Mouse (Mus musculus): Measurements from ENCODE around the gene Patl2. TPM values are rescaled to one million over a fixed set of nuclear protein-coding genes. Genes with fewer than 3 reads are reported as not detected.

Patl2 gene
- total and polyA plus RNA-seq, 2 experiments from 2014 or later, result 0.05 TPM; not detected in 1

DNA sequence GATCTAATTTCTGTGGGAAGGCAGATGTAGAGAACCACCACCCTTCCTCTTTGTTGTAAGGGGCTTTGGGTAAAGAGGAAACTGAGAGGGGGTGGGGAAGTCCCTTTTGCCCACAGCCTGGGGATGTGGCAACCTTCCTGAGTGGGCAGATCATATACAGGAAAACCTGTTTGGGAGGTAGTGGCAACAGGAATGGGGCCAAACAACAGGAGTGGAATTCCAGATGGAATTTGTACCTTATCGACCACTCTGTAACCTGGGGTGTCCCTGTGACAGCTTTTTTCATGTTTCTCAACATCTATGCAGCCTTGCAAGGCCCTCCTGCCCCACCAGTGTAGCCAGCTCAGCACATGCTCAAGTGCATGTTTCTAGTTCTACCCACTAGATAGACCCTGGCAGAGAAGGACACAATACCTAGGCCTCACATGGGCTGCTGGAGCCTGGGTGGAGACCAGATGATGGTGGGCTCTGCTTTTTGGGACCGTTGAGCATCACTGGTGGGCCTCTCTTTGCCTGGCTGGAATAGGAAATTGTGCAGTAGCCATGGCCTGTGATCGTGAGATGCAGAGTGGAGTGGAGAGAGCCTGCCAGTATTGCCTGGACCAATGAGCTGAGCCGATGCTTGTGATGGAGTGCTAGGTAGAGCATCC is 29.8 kb downstream of the Patl2 start:
- 78% methylated on average over 4 of the region's 4 CpGs for WGBS
- Histone ChIP-seq H3K27ac (ENCODE audit: low read depth) (no peak overlapping the region), H3K36me3 (replicated peaks; ENCODE audit: control insufficient read depth, insufficient read depth, low read length) (peaks cover 25% of the 10 kb centered on the region), H3K4me1 (ENCODE audit: control insufficient read depth, insufficient read depth) (peaks cover 2% of the 10 kb centered on the region), H3K9ac (replicated peaks; ENCODE audit: low read depth, low read length) (no peak overlapping the region), H3K27me3 (ENCODE audit: control insufficient read depth, insufficient read depth, low read length) (no peaks in the 10 kb centered on the region), H3K4me3 (ENCODE audit: low read depth, low read length) (no peak overlapping the region), H3K9me3 (replicated peaks; ENCODE audit: control insufficient read depth, low read length) (no peaks in the 10 kb centered on the region), H3K4me2 (ENCODE audit: low read depth, low read length) (no peak overlapping the region)
- no peak for ATAC-seq (ENCODE audit: insufficient read depth, low read depth)
- DNase-seq (ENCODE audit: low spot score), result no peak
- TF ChIP-seq CTCF (IDR thresholded peaks at IDR 0.05; ENCODE audit: low read depth) (no peak), EP300 (IDR thresholded peaks at IDR 0.05; ENCODE audit: low read depth) (no peak)

DNA sequence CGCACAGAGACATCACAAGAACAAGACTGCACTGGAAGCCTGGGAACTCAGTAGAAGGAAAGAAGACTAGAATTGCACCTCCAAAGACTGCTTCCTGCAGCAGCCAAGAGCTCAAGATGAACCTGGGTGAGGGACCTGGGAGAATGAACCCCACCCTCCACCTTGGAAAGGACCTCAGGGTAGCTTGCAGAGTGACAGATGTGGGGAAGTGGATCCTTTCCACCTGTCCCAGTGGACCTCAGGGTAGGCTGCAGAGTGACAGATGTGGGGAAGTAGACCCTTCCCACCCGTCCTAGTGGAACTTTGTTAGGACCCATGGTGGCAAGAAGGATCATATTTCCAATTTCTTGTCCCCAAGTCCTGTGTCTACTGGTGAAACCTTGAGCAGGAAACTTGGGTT is 30.7 kb downstream of the Patl2 start:
- H3K4me2 ChIP-seq (ENCODE audit: low read depth, low read length), result no peak overlapping the region
- no peak for ATAC-seq (ENCODE audit: insufficient read depth, low read depth)
- 71% methylated on average over 2 of the region's 2 CpGs for WGBS

DNA sequence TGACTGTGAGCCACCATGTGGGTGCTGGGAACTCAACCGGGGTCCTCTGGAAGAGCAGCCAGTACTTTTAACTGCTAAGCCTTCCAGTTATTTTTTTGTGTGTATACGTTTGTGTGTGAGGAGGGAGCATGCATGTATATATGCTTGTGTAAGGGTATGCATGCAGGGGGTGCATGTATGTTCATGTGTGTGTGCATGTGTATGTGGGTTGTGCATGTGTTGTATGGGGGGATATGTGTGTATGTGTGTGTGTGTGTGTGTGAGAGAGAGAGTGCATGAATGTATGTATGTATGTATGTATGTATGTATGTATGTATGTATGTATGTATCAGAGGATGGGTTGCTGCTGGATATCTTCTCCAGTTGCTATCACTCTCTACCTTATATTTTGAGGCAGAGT is 31.5 kb downstream of the Patl2 start:
- Histone ChIP-seq H3K27me3 (ENCODE audit: control insufficient read depth, insufficient read depth, low read length) (no peaks in the 10 kb centered on the region), H3K9ac (replicated peaks; ENCODE audit: low read depth, low read length) (no peak overlapping the region), H3K4me3 (ENCODE audit: low read depth, low read length) (no peak overlapping the region), H3K4me1 (ENCODE audit: control insufficient read depth, insufficient read depth) (no peaks in the 10 kb centered on the region), H3K27ac (ENCODE audit: low read depth) (no peak overlapping the region), H3K9me3 (replicated peaks; ENCODE audit: control insufficient read depth, low read length) (no peaks in the 10 kb centered on the region), H3K4me2 (ENCODE audit: low read depth, low read length) (no peak overlapping the region), H3K36me3 (replicated peaks; ENCODE audit: control insufficient read depth, insufficient read depth, low read length) (peaks cover 30% of the 10 kb centered on the region)
- DNase-seq (ENCODE audit: low spot score), result no peak
- no peak for ATAC-seq (ENCODE audit: insufficient read depth, low read depth)
- 93% methylated on average over 2 of the region's 2 CpGs for WGBS
- no peak for TF ChIP-seq CTCF (IDR thresholded peaks at IDR 0.05; ENCODE audit: low read depth)
- no peak for TF ChIP-seq EP300 (IDR thresholded peaks at IDR 0.05; ENCODE audit: low read depth)

More for the DNA sequence above, 30.7 kb downstream of the Patl2 start:
- peaks cover 30% of the 10 kb centered on the region for H3K36me3 ChIP-seq (replicated peaks; ENCODE audit: control insufficient read depth, insufficient read depth, low read length)
- no peaks in the 10 kb centered on the region for H3K9me3 ChIP-seq (replicated peaks; ENCODE audit: control insufficient read depth, low read length)
- H3K4me1 ChIP-seq (ENCODE audit: control insufficient read depth, insufficient read depth), result no peaks in the 10 kb centered on the region
- no peak overlapping the region for H3K4me3 ChIP-seq (ENCODE audit: low read depth, low read length)
- no peak overlapping the region for H3K9ac ChIP-seq (replicated peaks; ENCODE audit: low read depth, low read length)
- no peak for TF ChIP-seq CTCF (IDR thresholded peaks at IDR 0.05; ENCODE audit: low read depth)
- no peak for TF ChIP-seq EP300 (IDR thresholded peaks at IDR 0.05; ENCODE audit: low read depth)
- no peaks in the 10 kb centered on the region for H3K27me3 ChIP-seq (ENCODE audit: control insufficient read depth, insufficient read depth, low read length)
- no peak for DNase-seq (ENCODE audit: low spot score)
- no peak overlapping the region for H3K27ac ChIP-seq (ENCODE audit: low read depth)

DNA sequence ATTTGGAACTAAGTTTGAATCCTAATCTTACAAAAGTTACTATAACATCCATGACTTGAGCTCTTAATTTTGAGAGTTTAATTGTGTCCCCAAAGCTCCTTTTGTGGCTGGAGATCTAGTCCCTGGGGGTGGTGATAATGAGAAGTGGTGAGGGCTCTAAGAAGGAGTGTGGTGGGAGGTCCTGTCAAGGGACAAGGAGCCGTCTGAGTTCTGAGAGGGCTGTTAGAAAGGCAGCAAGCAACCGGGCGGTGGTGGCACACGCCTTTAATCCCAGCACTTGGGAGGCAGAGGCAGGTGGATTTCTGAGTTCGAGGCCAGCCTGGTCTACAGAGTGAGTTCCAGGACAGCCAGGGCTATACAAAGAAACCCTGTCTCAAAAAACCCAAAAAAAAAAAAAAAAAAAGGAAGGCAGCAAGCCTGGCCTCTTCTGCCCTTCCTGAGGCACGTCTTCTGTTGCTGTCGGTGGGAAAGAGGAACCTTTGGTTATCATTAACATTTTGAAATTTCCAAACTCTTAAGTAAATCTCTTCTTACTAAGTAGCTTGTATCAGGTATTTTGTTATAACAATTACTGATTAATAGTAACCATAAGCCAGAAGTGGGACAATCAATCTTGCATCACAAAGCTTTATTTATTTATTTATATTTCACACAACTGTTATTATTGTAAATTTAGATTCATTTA is 32.2 kb downstream of the Patl2 start:
- Histone ChIP-seq H3K4me1 (ENCODE audit: control insufficient read depth, insufficient read depth) (peaks cover 4% of the 10 kb centered on the region; the same call in 1 of the 2 replicates), H3K9ac (replicated peaks; ENCODE audit: low read depth, low read length) (no peak overlapping the region), H3K36me3 (replicated peaks; ENCODE audit: control insufficient read depth, insufficient read depth, low read length) (peaks cover 30% of the 10 kb centered on the region), H3K27me3 (ENCODE audit: control insufficient read depth, insufficient read depth, low read length) (no peaks in the 10 kb centered on the region), H3K4me3 (ENCODE audit: low read depth, low read length) (no peak overlapping the region), H3K9me3 (replicated peaks; ENCODE audit: control insufficient read depth, low read length) (no peaks in the 10 kb centered on the region), H3K4me2 (ENCODE audit: low read depth, low read length) (no peak overlapping the region), H3K27ac (ENCODE audit: low read depth) (no peak overlapping the region)
- WGBS, result 76% methylated on average over 6 of the region's 7 CpGs
- no peak for TF ChIP-seq EP300 (IDR thresholded peaks at IDR 0.05; ENCODE audit: low read depth)
- TF ChIP-seq CTCF (IDR thresholded peaks at IDR 0.05; ENCODE audit: low read depth), result no peak
- DNase-seq (ENCODE audit: low spot score) (no peak), ATAC-seq (ENCODE audit: insufficient read depth, low read depth) (no peak)

DNA sequence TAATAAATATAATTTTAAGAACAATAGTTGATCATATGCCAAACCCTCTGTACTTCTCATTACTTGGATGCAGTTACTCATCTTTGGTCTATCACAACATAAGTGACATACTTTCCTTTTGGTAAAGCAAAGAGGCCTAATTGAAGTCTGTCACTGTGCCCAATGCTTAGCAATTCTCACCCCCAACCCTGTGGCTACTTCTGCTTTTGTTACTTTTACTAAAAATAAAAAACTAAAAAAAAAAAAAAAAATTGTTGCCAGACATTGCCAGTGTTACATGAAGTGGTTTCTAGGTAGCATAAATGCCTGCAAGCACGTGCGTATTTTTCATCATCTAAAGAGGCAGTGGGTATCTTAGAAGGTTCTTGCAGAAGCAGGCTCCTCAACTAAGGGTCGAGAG is 33.1 kb downstream of the Patl2 start:
- no peak for ATAC-seq (ENCODE audit: insufficient read depth, low read depth)

More for the DNA sequence above, 33.1 kb downstream of the Patl2 start:
- Histone ChIP-seq H3K27ac (ENCODE audit: low read depth) (no peak overlapping the region), H3K9ac (replicated peaks; ENCODE audit: low read depth, low read length) (no peak overlapping the region), H3K4me2 (ENCODE audit: low read depth, low read length) (no peak overlapping the region), H3K36me3 (replicated peaks; ENCODE audit: control insufficient read depth, insufficient read depth, low read length) (peaks cover 30% of the 10 kb centered on the region), H3K27me3 (ENCODE audit: control insufficient read depth, insufficient read depth, low read length) (no peaks in the 10 kb centered on the region), H3K9me3 (replicated peaks; ENCODE audit: control insufficient read depth, low read length) (no peaks in the 10 kb centered on the region), H3K4me3 (ENCODE audit: low read depth, low read length) (no peak overlapping the region), H3K4me1 (ENCODE audit: control insufficient read depth, insufficient read depth) (peaks cover 5% of the 10 kb centered on the region; the same call in 1 of the 2 replicates)
- TF ChIP-seq EP300 (IDR thresholded peaks at IDR 0.05; ENCODE audit: low read depth) (no peak), CTCF (IDR thresholded peaks at IDR 0.05; ENCODE audit: low read depth) (no peak)
- no peak for DNase-seq (ENCODE audit: low spot score)
- 70% methylated on average over 3 of the region's 3 CpGs for WGBS

All from heart, postnatal 0 days (tissue).